Mouse (Mus musculus) testis, adult 2 months (tissue): Measurements from ENCODE around the gene Cenpb.

Experiments
- CTCF ChIP-seq: fragments of 200-500 bp; IDR thresholded peaks from 2 replicates; pipeline ENCODE4 v1.5.1; 2012; ENCODE audit warnings: low read depth, mild to moderate bottlenecking, inconsistent platforms, low read length, moderate library complexity; ENCODE audit not compliant: control insufficient read depth, insufficient read depth, insufficient replicate concordance
- POLR2A ChIP-seq: fragments of 200-500 bp; IDR thresholded peaks from 2 replicates; pipeline ENCODE4 v1.6.1; 2012; ENCODE audit warnings: low read depth, mild to moderate bottlenecking, inconsistent platforms, low read length, moderate library complexity; ENCODE audit not compliant: control insufficient read depth

GRCm38 (mm10) chr2:131156987-131157386, 22.9 kb downstream of the Cenpb start:
- no peak for TF ChIP-seq POLR2A
- TF ChIP-seq CTCF: no peak
